Mouse (Mus musculus) megakaryocyte, embryonic 14.5 days (primary cell): ENCODE measurements at regions not wholly inside any gene's neighbourhood (a gene's known extent, or its start where the extent isn't known, plus 50 kb on each side); places are given as distances from the start of the nearest gene placed in this dataset.

Source experiments
- H3K27me3 ChIP-seq: replicated peaks from 2 replicates; pipeline ENCODE3; 2012; ENCODE audit warnings: inconsistent platforms
- H3K36me3 ChIP-seq: replicated peaks from 2 replicates; pipeline ENCODE3; 2012; ENCODE audit warnings: low read length, inconsistent platforms, mixed read lengths
- H3K4me1 ChIP-seq: 2 replicates; pipeline ENCODE4 v1.6.1; 2012; ENCODE audit warnings: inconsistent platforms
- H3K4me3 ChIP-seq: replicated peaks from 2 replicates; pipeline ENCODE3; 2012; ENCODE audit warnings: moderate library complexity, mild to moderate bottlenecking, inconsistent platforms
- H3K9me3 ChIP-seq: 2 replicates; pipeline ENCODE4 v1.6.1; 2012; ENCODE audit warnings: inconsistent platforms
- FLI1 ChIP-seq: IDR thresholded peaks from 2 replicates; pipeline ENCODE4 v1.6.1; 2012; ENCODE audit warnings: low read length, inconsistent platforms, mixed read lengths
- GATA1 ChIP-seq: IDR thresholded peaks from 3 replicates; pipeline ENCODE4 v1.6.1; 2012; ENCODE audit warnings: mixed read lengths, low read length, inconsistent platforms, borderline replicate concordance

- Histone ChIP-seq H3K36me3 (no peaks in the 10 kb centered on the region), H3K9me3 (no peaks in the 10 kb centered on the region), H3K27me3 (no peaks in the 10 kb centered on the region), H3K4me3 (no peak overlapping the region), H3K4me1 (no peaks in the 10 kb centered on the region)
- TF ChIP-seq GATA1 (no peak), FLI1 (no peak)
Measured at GRCm38 (mm10) chr6:36004701-36005100, 383.2 kb upstream of the Chrm2 start.

- Histone ChIP-seq H3K27me3 (no peaks in the 10 kb centered on the region), H3K36me3 (no peaks in the 10 kb centered on the region), H3K4me3 (no peak overlapping the region), H3K4me1 (no peaks in the 10 kb centered on the region), H3K9me3 (no peaks in the 10 kb centered on the region)
- TF ChIP-seq FLI1 (no peak), GATA1 (no peak)
Measured at GRCm38 (mm10) chr6:36002090-36002489, 385.8 kb upstream of the Chrm2 start.

GRCm38 (mm10) chr6:35988891-35989290 lies 399.0 kb upstream of the Chrm2 start:
- Histone ChIP-seq H3K4me1 (no peaks in the 10 kb centered on the region), H3K4me3 (no peak overlapping the region), H3K9me3 (no peaks in the 10 kb centered on the region), H3K27me3 (no peaks in the 10 kb centered on the region), H3K36me3 (no peaks in the 10 kb centered on the region)
- TF ChIP-seq FLI1 (no peak), GATA1 (no peak)

GRCm38 (mm10) chr6:35940071-35940470 lies 400.4 kb upstream of the Mtpn start:
- no peaks in the 10 kb centered on the region for H3K27me3 ChIP-seq
- no peak overlapping the region for H3K4me3 ChIP-seq
- TF ChIP-seq GATA1 (no peak), FLI1 (no peak)
- H3K36me3 ChIP-seq: no peaks in the 10 kb centered on the region
- no peaks in the 10 kb centered on the region for H3K4me1 ChIP-seq
- H3K9me3 ChIP-seq: no peaks in the 10 kb centered on the region

DNA sequence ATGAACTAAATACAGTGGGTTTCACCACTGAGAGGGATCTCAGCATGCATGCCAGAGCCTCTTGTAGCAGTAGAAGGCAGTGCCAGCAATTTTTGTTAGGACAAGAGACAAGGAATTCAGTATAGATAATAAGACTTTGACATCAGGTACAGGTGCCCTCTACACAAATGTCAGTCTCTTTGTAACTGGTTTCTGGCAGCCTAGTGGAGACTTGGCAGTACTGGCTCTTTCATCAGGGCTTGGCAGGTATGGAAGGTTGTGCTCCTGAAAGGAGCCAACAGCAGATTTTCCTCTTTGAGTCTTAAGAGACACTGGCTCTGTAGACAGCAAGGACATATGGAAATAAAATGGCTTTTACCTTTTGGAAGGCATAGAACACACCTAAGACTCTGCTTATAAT lies 384.5 kb upstream of the Mtpn start:
- Histone ChIP-seq H3K27me3 (no peaks in the 10 kb centered on the region), H3K36me3 (no peaks in the 10 kb centered on the region), H3K4me3 (no peak overlapping the region), H3K4me1 (no peaks in the 10 kb centered on the region), H3K9me3 (no peaks in the 10 kb centered on the region)
- TF ChIP-seq FLI1: no peak
- no peak for TF ChIP-seq GATA1

GRCm38 (mm10) chr6:35897990-35898389 lies 358.3 kb upstream of the Mtpn start:
- Histone ChIP-seq H3K27me3 (no peaks in the 10 kb centered on the region), H3K4me1 (no peaks in the 10 kb centered on the region), H3K36me3 (no peaks in the 10 kb centered on the region), H3K4me3 (no peak overlapping the region), H3K9me3 (0 out of 2 replicates have a peak, but pooled peaks cover 7% of the 10 kb centered on the region)
- no peak for TF ChIP-seq GATA1
- TF ChIP-seq FLI1: no peak

- TF ChIP-seq GATA1: no peak
- no peak for TF ChIP-seq FLI1
- H3K4me3 ChIP-seq: no peak overlapping the region
- H3K4me1 ChIP-seq: no peaks in the 10 kb centered on the region
Measured at GRCm38 (mm10) chr6:35895692-35896091, 356.0 kb upstream of the Mtpn start.

GRCm38 (mm10) chr6:35874671-35875070 lies 335.0 kb upstream of the Mtpn start:
- Histone ChIP-seq H3K4me3 (no peak overlapping the region), H3K27me3 (no peaks in the 10 kb centered on the region), H3K4me1 (no peaks in the 10 kb centered on the region), H3K36me3 (no peaks in the 10 kb centered on the region), H3K9me3 (peaks cover 7% of the 10 kb centered on the region; the same call in 1 of the 2 replicates)
- TF ChIP-seq FLI1 (no peak), GATA1 (no peak)

More at GRCm38 (mm10) chr6:35895692-35896091, 356.0 kb upstream of the Mtpn start:
- Histone ChIP-seq H3K27me3 (no peaks in the 10 kb centered on the region), H3K36me3 (no peaks in the 10 kb centered on the region), H3K9me3 (no peaks in the 10 kb centered on the region)

GRCm38 (mm10) chr6:35871388-35871787 lies 331.7 kb upstream of the Mtpn start:
- Histone ChIP-seq H3K36me3 (no peaks in the 10 kb centered on the region), H3K27me3 (no peaks in the 10 kb centered on the region), H3K9me3 (peaks cover 7% of the 10 kb centered on the region; the same call in 1 of the 2 replicates), H3K4me1 (no peaks in the 10 kb centered on the region), H3K4me3 (no peak overlapping the region)
- TF ChIP-seq GATA1 (no peak), FLI1 (no peak)

GRCm38 (mm10) chr6:35864218-35864617 lies 324.5 kb upstream of the Mtpn start:
- Histone ChIP-seq H3K4me3 (no peak overlapping the region), H3K4me1 (no peaks in the 10 kb centered on the region), H3K27me3 (no peaks in the 10 kb centered on the region), H3K9me3 (no peaks in the 10 kb centered on the region), H3K36me3 (no peaks in the 10 kb centered on the region)
- no peak for TF ChIP-seq FLI1
- TF ChIP-seq GATA1: no peak

DNA sequence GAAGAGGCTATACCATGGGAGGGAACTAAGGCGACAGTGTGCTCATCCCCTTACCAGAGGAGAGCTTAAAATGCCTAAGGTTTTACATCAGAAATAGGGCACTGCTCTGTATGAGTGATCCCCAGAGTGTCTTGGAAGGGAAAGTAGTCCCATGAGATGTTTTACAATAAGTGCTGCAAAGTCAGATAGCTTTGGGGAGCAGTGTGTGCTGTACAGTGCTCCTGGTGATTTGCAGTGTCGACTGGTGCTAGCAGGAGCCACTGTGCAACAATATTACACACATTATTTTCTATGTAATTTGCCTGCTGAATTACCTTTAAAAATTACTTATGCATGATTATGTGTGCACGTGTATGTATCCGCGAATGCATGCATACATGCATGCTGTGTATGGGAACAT lies 314.3 kb upstream of the Mtpn start:
- Histone ChIP-seq H3K4me1 (no peaks in the 10 kb centered on the region), H3K4me3 (no peak overlapping the region), H3K9me3 (peaks cover 3% of the 10 kb centered on the region), H3K27me3 (no peaks in the 10 kb centered on the region), H3K36me3 (no peaks in the 10 kb centered on the region)
- TF ChIP-seq GATA1: no peak
- no peak for TF ChIP-seq FLI1
